ENCODE assay signal across 8 mouse cellular contexts in genomic region chr1:92910239-92910885, GRCm38 (mm10). TPM values are rescaled to one million over a fixed set of nuclear protein-coding genes. Genes with fewer than 3 reads are reported as not detected.
DNase-seq lines count a peak whose midpoint lies in the region; ATAC-seq and TF ChIP-seq lines count a peak whose summit lies in the region.

Gene Rnpepl1 (plus strand): TSS chr1:92910783.

- peak; percentile 58 for TF ChIP-seq CTCF in small intestine, adult 2 months (IDR thresholded peaks at IDR 0.05; ENCODE audit: extremely low read depth, insufficient read length, insufficient replicate concordance, low read depth, low read length)

- under 1% methylated on average over 43 of the region's 57 CpGs for WGBS in embryonic facial prominence, embryonic 12.5 days
- under 1% methylated on average over 46 of the region's 57 CpGs for WGBS in limb, embryonic 12.5 days
- WGBS in midbrain, embryonic 13.5 days: under 1% methylated on average over 34 of the region's 57 CpGs
- WGBS in small intestine, adult 2 months: under 1% methylated on average over 44 of the region's 57 CpGs

- peak; percentile 70; the same call in 1 of the 2 replicates for ATAC-seq in embryonic facial prominence, embryonic 12.5 days (ENCODE audit: insufficient number of reproducible peaks, insufficient read depth, low FRiP score, low TSS enrichment)
- ATAC-seq in limb, embryonic 12.5 days (ENCODE audit: insufficient number of reproducible peaks, insufficient read depth, low FRiP score, low TSS enrichment, low read depth): peak; percentile 44
- ATAC-seq in midbrain, embryonic 13.5 days: peak; percentile 79

- H3K36me3 ChIP-seq in embryonic facial prominence, embryonic 12.5 days: peaks cover 12% of the 10 kb centered on the region
- H3K36me3 ChIP-seq in limb, embryonic 12.5 days: peaks cover 15% of the 10 kb centered on the region
- peaks cover 16% of the 10 kb centered on the region for H3K36me3 ChIP-seq in midbrain, embryonic 13.5 days
- peaks cover 15% of the 10 kb centered on the region for H3K36me3 ChIP-seq in small intestine, adult 2 months (ENCODE audit: control insufficient read depth, insufficient read depth, low read length)

- TF ChIP-seq POLR2A in small intestine, adult 2 months (IDR thresholded peaks at IDR 0.05; ENCODE audit: low read depth, low read length): peak; percentile 75; the same call in 1 of the 2 replicates

- peaks cover 37% of the 10 kb centered on the region for H3K4me1 ChIP-seq in embryonic facial prominence, embryonic 12.5 days
- H3K4me1 ChIP-seq in limb, embryonic 12.5 days (replicated peaks): peaks cover 41% of the 10 kb centered on the region
- H3K4me1 ChIP-seq in midbrain, embryonic 13.5 days (replicated peaks): peaks cover 50% of the 10 kb centered on the region
- peaks cover 30% of the 10 kb centered on the region for H3K4me1 ChIP-seq in small intestine, adult 2 months (ENCODE audit: control insufficient read depth, insufficient read depth, insufficient read length, low read length)

- H3K4me3 ChIP-seq in embryonic facial prominence, embryonic 12.5 days: peak within 1 kb of the TSS; percentile 82
- H3K4me3 ChIP-seq in limb, embryonic 12.5 days (replicated peaks): peak within 1 kb of the TSS; percentile 86
- peak within 1 kb of the TSS; percentile 86 for H3K4me3 ChIP-seq in midbrain, embryonic 13.5 days (replicated peaks)
- H3K4me3 ChIP-seq in small intestine, adult 2 months (ENCODE audit: low read depth, low read length): peak within 1 kb of the TSS; percentile 83

- peak within 1 kb of the TSS; percentile 72 for H3K4me2 ChIP-seq in embryonic facial prominence, embryonic 12.5 days (replicated peaks)
- H3K4me2 ChIP-seq in limb, embryonic 12.5 days: peak within 1 kb of the TSS; percentile 93
- peak within 1 kb of the TSS; percentile 96 for H3K4me2 ChIP-seq in midbrain, embryonic 13.5 days (replicated peaks)

- DNase-seq in 3T3-L1 (ENCODE audit: low read depth, low spot score): peak; percentile 11
- peak; percentile 87 for DNase-seq in adrenal gland, postnatal 10 days
- DNase-seq in heart, adult 18-20 months: peak; percentile 82 to 86
- DNase-seq in kidney, adult 18-20 months: peak; percentile 85

- H3K27ac ChIP-seq in embryonic facial prominence, embryonic 12.5 days: peak within 1 kb of the TSS; percentile 85
- H3K27ac ChIP-seq in limb, embryonic 12.5 days: peak within 1 kb of the TSS; percentile 87
- peak within 1 kb of the TSS; percentile 96 for H3K27ac ChIP-seq in midbrain, embryonic 13.5 days
- peak within 1 kb of the TSS; percentile 76 for H3K27ac ChIP-seq in small intestine, adult 2 months (ENCODE audit: insufficient read depth, low read depth, low read length)

- no peaks in the 10 kb centered on the region for H3K9me3 ChIP-seq in embryonic facial prominence, embryonic 12.5 days
- no peaks in the 10 kb centered on the region for H3K9me3 ChIP-seq in limb, embryonic 12.5 days
- no peaks in the 10 kb centered on the region for H3K9me3 ChIP-seq in midbrain, embryonic 13.5 days

- H3K27me3 ChIP-seq in embryonic facial prominence, embryonic 12.5 days: no peaks in the 10 kb centered on the region; the same call in 1 of the 2 replicates
- no peaks in the 10 kb centered on the region for H3K27me3 ChIP-seq in limb, embryonic 12.5 days
- peaks cover 15% of the 10 kb centered on the region; the same call in 1 of the 2 replicates for H3K27me3 ChIP-seq in midbrain, embryonic 13.5 days
- H3K27me3 ChIP-seq in small intestine, adult 2 months (ENCODE audit: control insufficient read depth, insufficient read depth, low read length): no peaks in the 10 kb centered on the region

- peak within 1 kb of the TSS; percentile 89 for H3K9ac ChIP-seq in embryonic facial prominence, embryonic 12.5 days
- H3K9ac ChIP-seq in limb, embryonic 12.5 days (replicated peaks): peak within 1 kb of the TSS; percentile 88
- H3K9ac ChIP-seq in midbrain, embryonic 13.5 days (replicated peaks): peak within 1 kb of the TSS; percentile 94

RNA-seq across cellular contexts. Expression of gene Rnpepl1, which starts in this region (rescaled TPM):
- total RNA-seq in adrenal gland, postnatal 10 days (2021): 10 to 100 TPM; 64.6 to 72.0 TPM
- 38.4 and 39.4 TPM in 2 replicates for polyA plus RNA-seq in embryonic facial prominence, embryonic 12.5 days (2016; fragmentation: Nextera tagmentation; extraction: Ambion mirVana)
- 10 to 100 TPM; 69.4 to 69.9 TPM for total RNA-seq in heart, adult 18-20 months (2021)
- polyA plus RNA-seq in limb, embryonic 12.5 days (2016; fragmentation: Nextera tagmentation; extraction: Ambion mirVana): 37.9 and 38.1 TPM in 2 replicates
- 20.1 and 24.8 TPM in 2 replicates for polyA plus RNA-seq in midbrain, embryonic 13.5 days (2015; fragmentation: Nextera tagmentation; extraction: Ambion mirVana)
- 240 and 410 TPM in 2 replicates for polyA plus RNA-seq in small intestine, adult 2 months (2012; rRNA removed)

Comparison
In these comparisons a context has a peak if more than half of its experiments do, and no peak if none do; other contexts are left out.
1. Peak in every context shown above with its lines: DNase-seq, ATAC-seq, H3K4me3 ChIP-seq and H3K27ac ChIP-seq.
2. DNase-seq: peak in every context shown above with its lines; median percentile 87 in adrenal gland, postnatal 10 days; 85 in kidney, adult 18-20 months; 84 in heart, adult 18-20 months; 11 in 3T3-L1.